Mouse (Mus musculus) liver, embryonic 11.5 days (tissue): ENCODE results near the gene Aqp11. TPM values are rescaled to one million over a fixed set of nuclear protein-coding genes. Genes with fewer than 3 reads are reported as not detected.

Source experiments
- ATAC-seq: fragments of 200-750 bp; cut with Nextera tagmentation; replicated peaks from 2 replicates; pipeline ENCODE4 v1.8.0; 2017; ENCODE audit warnings: moderate number of reproducible peaks, mild to moderate bottlenecking, moderate TSS enrichment, moderate library complexity; ENCODE audit not compliant: low FRiP score
- DNase-seq: peaks from one replicate; pipeline ENCODE4 v3.0.0-alpha.2; 2017; ENCODE audit warnings: low spot score
- H3K27ac ChIP-seq: fragments of 300-500 bp; sonication (generic); 2 replicates; pipeline ENCODE4 v1.5.1; 2014; ENCODE audit warnings: mild to moderate bottlenecking, low read depth, low read length, control low read depth
- H3K27me3 ChIP-seq: fragments of 300-500 bp; sonication (generic); replicated peaks from 2 replicates; pipeline ENCODE4 v1.6.1; 2014; ENCODE audit warnings: low read length, mixed read lengths; ENCODE audit not compliant: control insufficient read depth, insufficient read depth
- H3K36me3 ChIP-seq: fragments of 300-500 bp; sonication (generic); 2 replicates; pipeline ENCODE4 v1.6.1; 2014; ENCODE audit warnings: mild to moderate bottlenecking, low read length, moderate library complexity, mixed read lengths; ENCODE audit not compliant: control insufficient read depth, insufficient read depth
- H3K4me1 ChIP-seq: fragments of 300-500 bp; sonication (generic); replicated peaks from 2 replicates; pipeline ENCODE4 v1.6.1; 2014; ENCODE audit warnings: low read length, mixed read lengths; ENCODE audit not compliant: control insufficient read depth, insufficient read depth
- H3K4me2 ChIP-seq: fragments of 300-500 bp; sonication (generic); 2 replicates; pipeline ENCODE4 v1.6.1; 2014; ENCODE audit warnings: mild to moderate bottlenecking, control low read depth, moderate library complexity
- H3K4me3 ChIP-seq: fragments of 300-500 bp; sonication (generic); 2 replicates; pipeline ENCODE4 v1.5.1; 2014; ENCODE audit warnings: low read depth, low read length, control low read depth
- H3K9ac ChIP-seq: fragments of 300-500 bp; sonication (generic); 2 replicates; pipeline ENCODE4 v1.6.1; 2014; ENCODE audit warnings: low read depth, low read length, control low read depth
- H3K9me3 ChIP-seq: fragments of 300-500 bp; sonication (generic); 2 replicates; pipeline ENCODE4 v1.6.1; 2016; ENCODE audit warnings: low read length, inconsistent platforms, mixed read lengths; ENCODE audit not compliant: control insufficient read depth
- WGBS: fragments of 180-500 bp; shearing (Covaris S2); extraction: QIAGEN DNeasy Blood & Tissue Kit; methylation state at CpG from one replicate; pipeline ENCODE4 v1.1.7; 2014; 5-methylcytosine and 5-hydroxymethylcytosine counted together
- polyA plus RNA-seq: library from polyadenylated mRNA; unstranded; fragments of >200 nt; fragmentation: Nextera tagmentation; extraction: Ambion mirVana; gene quantifications from 2 replicates; pipeline ENCODE4 v1.2.1, GENCODE M21; 2014

Aqp11 gene
- polyA plus RNA-seq, result 18.9 and 19.8 TPM in 2 replicates

DNA sequence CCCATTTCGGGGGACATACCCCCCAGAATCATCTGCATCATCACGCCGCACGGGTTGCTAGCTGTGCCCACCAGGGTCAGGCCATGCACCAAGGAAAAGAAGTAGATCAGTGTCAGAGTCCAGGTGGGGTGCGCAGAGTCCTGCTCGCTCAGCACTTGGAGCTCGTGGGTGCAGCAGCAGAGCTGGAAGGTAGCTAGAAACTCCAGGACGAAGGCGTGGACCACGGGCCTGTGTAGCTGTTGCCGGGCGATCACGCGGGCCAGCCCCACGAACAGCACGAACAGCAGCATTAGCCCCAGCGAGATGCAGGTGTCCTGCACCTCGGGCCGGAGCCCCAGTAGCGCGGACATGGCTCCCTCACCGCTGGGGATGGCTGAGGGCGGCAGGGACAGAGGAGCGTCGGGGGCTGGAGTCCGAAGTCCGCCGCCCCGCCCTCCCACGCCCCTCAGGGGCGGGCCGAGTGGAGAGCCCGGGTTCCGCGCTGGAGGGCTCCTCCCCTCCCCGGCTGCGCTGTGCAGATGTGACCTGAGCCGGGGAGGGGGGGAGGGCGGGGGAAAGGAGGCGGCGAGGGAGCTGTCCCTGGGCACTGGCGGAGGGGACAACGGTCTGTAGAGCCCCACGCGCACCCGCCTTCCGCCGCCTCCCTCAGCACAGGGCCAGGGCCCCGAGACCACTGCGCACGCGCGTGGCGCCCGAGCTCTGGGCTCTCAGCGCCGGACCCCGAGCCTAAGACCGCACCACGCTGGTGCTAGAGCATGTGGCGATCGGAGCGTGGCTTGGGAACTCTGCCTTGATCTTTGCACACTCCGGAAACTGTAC, at the start of gene Aqp11:
TSS of gene Aqp11 (minus strand) at position 652 of the 819 bp plus-strand sequence.
- DNase-seq, result peak; percentile 91
- WGBS, result under 1% methylated on average over 54 of the region's 64 CpGs
- Histone ChIP-seq H3K9me3 (no peaks in the 10 kb centered on the region), H3K27me3 (no peaks in the 10 kb centered on the region), H3K9ac (peak within 1 kb of the TSS; percentile 83), H3K4me2 (peak within 1 kb of the TSS; percentile 86), H3K4me3 (peak within 1 kb of the TSS; percentile 77), H3K27ac (peak within 1 kb of the TSS; percentile 71), H3K4me1 (peaks cover 35% of the 10 kb centered on the region), H3K36me3 (no peaks in the 10 kb centered on the region)
- peak; percentile 94 for ATAC-seq

DNA sequence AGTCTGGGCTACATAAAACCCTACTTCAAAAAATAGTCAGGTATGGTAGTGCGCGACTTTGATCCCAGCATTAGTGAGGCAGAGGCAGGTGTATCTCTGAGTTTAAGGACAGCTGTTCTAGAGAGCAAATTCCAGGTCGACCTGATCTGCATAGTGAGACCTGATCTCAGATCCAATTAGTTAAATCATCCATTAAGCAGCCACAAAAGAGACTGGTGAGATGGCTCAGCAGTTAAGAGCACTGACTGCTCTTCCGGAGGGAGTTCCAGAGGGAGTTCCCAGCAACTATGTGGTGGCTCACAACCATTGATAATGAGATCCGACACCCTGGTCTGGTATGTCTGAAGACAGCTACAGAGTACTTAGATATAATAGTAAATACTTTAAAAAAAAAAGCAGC, 45.4 kb upstream of the Aqp11 start:
- WGBS, result 61% methylated on average over 5 of the region's 5 CpGs
- H3K27me3 ChIP-seq, result 0 out of 2 replicates have a peak, but pooled peaks cover 5% of the 10 kb centered on the region
- H3K4me1 ChIP-seq, result no peaks in the 10 kb centered on the region; the same call in 1 of the 2 replicates
- DNase-seq (no peak), ATAC-seq (no peak)
- H3K4me2 ChIP-seq, result no peak overlapping the region
- H3K27ac ChIP-seq, result no peak overlapping the region
- no peak overlapping the region for H3K9ac ChIP-seq
- no peaks in the 10 kb centered on the region for H3K9me3 ChIP-seq
- no peaks in the 10 kb centered on the region for H3K36me3 ChIP-seq
- H3K4me3 ChIP-seq, result no peak overlapping the region

DNA sequence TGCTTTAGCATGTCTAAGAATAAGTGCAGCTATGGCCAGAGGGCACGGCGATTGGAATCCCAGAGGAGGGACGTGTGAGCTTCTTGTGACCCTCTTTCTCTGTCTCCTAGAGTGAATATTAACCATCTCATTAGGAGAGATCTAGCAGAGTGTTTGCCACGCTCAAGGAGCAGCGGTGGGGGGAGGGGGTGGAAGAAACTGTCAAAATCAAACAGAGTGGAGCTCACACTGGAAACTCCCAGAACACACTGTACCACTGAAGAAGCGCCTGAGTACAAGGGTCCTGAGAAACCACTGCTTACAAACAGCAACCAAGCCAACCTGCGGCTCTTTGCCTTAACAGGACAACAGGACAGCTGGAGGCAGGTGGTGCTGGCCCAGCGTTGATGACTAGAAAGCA, 43.4 kb upstream of the Aqp11 start:
- H3K27me3 ChIP-seq, result no peaks in the 10 kb centered on the region
- peaks cover 3% of the 10 kb centered on the region; the same call in 1 of the 2 replicates for H3K9me3 ChIP-seq
- no peak overlapping the region for H3K27ac ChIP-seq
- H3K36me3 ChIP-seq, result no peaks in the 10 kb centered on the region
- 61% methylated on average over 8 of the region's 8 CpGs for WGBS
- no peak for DNase-seq
- no peak for ATAC-seq
- no peak overlapping the region for H3K4me2 ChIP-seq
- H3K9ac ChIP-seq, result no peak overlapping the region
- H3K4me3 ChIP-seq, result no peak overlapping the region
- H3K4me1 ChIP-seq, result no peaks in the 10 kb centered on the region

DNA sequence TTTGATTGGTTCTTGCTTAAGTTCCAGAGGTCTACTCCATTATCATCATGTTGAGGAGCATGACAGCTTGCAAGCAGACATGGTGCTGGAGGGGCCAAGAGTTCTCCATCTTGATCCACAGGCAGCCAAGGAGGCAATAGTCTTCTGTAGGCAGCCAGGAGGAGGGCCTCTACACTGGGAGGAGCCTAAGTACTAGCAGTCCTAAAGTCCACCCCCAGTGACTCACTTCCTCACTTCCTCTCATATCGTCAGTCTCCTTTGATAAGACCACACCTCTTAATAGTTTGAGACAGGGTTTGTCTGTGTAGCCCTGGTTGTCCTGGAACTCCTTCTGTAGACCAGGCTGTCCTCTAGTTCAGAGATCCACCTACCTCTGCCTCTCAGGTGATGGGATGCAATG, 42.7 kb upstream of the Aqp11 start:
- H3K9me3 ChIP-seq, result peaks cover 3% of the 10 kb centered on the region; the same call in 1 of the 2 replicates
- no peaks in the 10 kb centered on the region for H3K36me3 ChIP-seq
- no peaks in the 10 kb centered on the region for H3K4me1 ChIP-seq
- H3K4me2 ChIP-seq, result no peak overlapping the region
- ATAC-seq, result 0 out of 2 replicates have a peak, but pooled peaks have one; percentile 36
- H3K9ac ChIP-seq, result no peak overlapping the region
- H3K27ac ChIP-seq, result no peak overlapping the region
- H3K4me3 ChIP-seq, result no peak overlapping the region
- DNase-seq, result no peak
- WGBS, result 37% methylated on average over 1 of the region's 1 CpGs
- H3K27me3 ChIP-seq, result no peaks in the 10 kb centered on the region

DNA sequence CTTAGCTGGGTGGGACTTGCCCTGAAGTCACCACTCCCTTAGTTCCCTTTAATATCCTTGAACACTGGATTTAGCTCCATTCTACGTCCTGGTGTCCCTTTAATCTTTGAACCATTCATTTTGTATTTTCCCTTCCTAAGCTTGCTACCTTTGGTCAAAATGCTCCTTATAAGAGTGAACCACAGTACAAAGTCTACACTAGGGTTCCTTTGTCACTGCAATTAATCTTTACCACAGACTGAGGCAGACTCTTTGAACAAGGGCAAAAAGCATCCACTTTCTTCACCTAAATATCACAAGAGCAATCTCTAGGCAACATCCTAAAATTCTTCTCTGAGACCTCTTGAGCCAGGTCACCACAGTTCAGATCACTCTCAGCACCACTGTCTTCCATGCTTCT, 42.1 kb upstream of the Aqp11 start:
- Histone ChIP-seq H3K27ac (no peak overlapping the region), H3K9ac (no peak overlapping the region), H3K4me1 (no peaks in the 10 kb centered on the region), H3K9me3 (peaks cover 3% of the 10 kb centered on the region; the same call in 1 of the 2 replicates), H3K4me3 (no peak overlapping the region), H3K4me2 (no peak overlapping the region), H3K36me3 (no peaks in the 10 kb centered on the region), H3K27me3 (no peaks in the 10 kb centered on the region)
- DNase-seq (no peak), ATAC-seq (no peak)
- 91% methylated on average over 1 of the region's 1 CpGs for WGBS

DNA sequence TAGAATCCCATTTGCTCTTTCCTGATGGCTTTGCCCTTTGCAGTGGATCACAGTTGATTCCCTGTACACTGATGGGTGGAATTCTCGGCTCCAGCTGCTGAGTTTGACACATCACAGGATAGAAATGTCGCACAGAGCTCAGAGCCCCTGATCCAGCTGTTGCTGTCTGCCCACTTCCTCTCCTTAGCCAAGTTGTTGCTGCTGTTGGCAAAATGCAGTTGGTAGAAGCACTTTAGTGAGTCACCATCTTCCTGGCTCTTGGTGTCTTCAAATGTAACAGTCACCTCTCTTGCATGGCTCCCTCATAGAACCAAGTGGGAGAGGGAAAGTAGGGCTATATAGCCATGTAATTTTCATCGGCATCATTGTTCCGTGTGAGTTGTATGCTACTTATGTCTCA, 39.1 kb upstream of the Aqp11 start:
- H3K4me2 ChIP-seq, result no peak overlapping the region
- 78% methylated on average over 4 of the region's 4 CpGs for WGBS
- DNase-seq, result no peak
- no peaks in the 10 kb centered on the region for H3K36me3 ChIP-seq
- no peaks in the 10 kb centered on the region for H3K27me3 ChIP-seq
- H3K27ac ChIP-seq, result no peak overlapping the region
- H3K9ac ChIP-seq, result no peak overlapping the region
- H3K9me3 ChIP-seq, result peaks cover 3% of the 10 kb centered on the region; the same call in 1 of the 2 replicates
- ATAC-seq, result no peak
- no peak overlapping the region for H3K4me3 ChIP-seq
- H3K4me1 ChIP-seq, result no peaks in the 10 kb centered on the region

DNA sequence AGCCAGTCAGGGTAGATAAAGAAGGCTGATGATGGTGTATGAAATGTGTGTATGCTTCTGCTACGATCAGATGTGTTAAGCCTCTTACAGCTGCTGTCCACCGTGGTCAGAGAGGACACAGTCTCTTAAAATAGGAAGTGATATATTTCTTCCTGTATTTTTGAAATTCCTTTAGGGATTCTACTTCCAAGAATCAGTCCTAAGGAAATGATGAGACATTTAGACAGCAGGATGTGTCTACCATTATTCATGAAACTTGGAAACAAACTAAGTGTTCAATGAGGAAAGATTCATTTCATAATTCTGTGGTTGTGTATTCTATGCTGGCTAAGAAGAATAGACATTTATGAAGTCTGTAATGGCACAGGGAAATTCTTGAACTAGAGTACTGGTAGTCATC, 37.8 kb upstream of the Aqp11 start:
- Histone ChIP-seq H3K9ac (no peak overlapping the region), H3K27me3 (no peaks in the 10 kb centered on the region), H3K36me3 (no peaks in the 10 kb centered on the region), H3K4me1 (no peaks in the 10 kb centered on the region), H3K4me2 (no peak overlapping the region), H3K4me3 (no peak overlapping the region), H3K27ac (no peak overlapping the region), H3K9me3 (peaks cover 3% of the 10 kb centered on the region; the same call in 1 of the 2 replicates)
- WGBS, result 52% methylated on average over 2 of the region's 2 CpGs
- ATAC-seq (no peak), DNase-seq (no peak)

DNA sequence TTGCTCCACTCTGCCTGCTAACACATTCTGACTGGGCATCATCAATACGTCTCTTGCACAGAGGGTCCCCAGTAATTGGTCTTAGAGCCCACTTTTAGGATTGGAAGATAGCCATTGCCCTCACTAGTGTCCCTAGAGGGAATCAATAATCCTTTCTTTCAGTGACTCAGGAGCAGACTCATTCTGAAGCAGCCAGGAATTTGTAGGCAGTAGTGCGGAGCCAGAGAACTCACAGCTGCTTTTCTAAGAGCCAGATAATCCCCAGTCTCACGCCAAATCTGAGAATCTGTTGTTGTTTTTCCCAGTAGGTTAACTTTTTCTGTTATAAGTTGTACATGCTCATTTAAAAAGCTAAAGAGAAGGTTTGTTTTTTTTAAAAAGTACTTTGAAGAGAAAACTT, 37.3 kb upstream of the Aqp11 start:
- H3K36me3 ChIP-seq, result no peaks in the 10 kb centered on the region
- H3K4me2 ChIP-seq, result no peak overlapping the region
- H3K27me3 ChIP-seq, result no peaks in the 10 kb centered on the region
- H3K4me3 ChIP-seq, result no peak overlapping the region
- WGBS, result 70% methylated on average over 3 of the region's 3 CpGs
- H3K27ac ChIP-seq, result no peak overlapping the region
- DNase-seq (no peak), ATAC-seq (no peak)
- no peak overlapping the region for H3K9ac ChIP-seq
- H3K4me1 ChIP-seq, result no peaks in the 10 kb centered on the region
- peaks cover 3% of the 10 kb centered on the region; the same call in 1 of the 2 replicates for H3K9me3 ChIP-seq
